8 mouse cellular contexts compared by ENCODE assay signal in genomic region chr11:104441475-104442332, GRCm38 (mm10). TPM values are rescaled to one million over a fixed set of nuclear protein-coding genes. Genes with fewer than 3 reads are reported as not detected.
A peak's percentile ranks its signal among the peaks of the same experiment; 100 is the strongest.
DNase-seq lines count a peak whose midpoint lies in the region; ATAC-seq lines count a peak whose summit lies in the region.

No protein-coding gene starts in this region.

- H3K4me3 ChIP-seq in hindbrain, embryonic 16.5 days (ENCODE audit: low read length) = peak overlapping the region; percentile 86

- peak overlapping the region; percentile 85 for H3K4me2 ChIP-seq in hindbrain, embryonic 16.5 days (ENCODE audit: low read length)

- DNase-seq in R1 (ENCODE audit: low read depth, low spot score) = peak; percentile 81
- peak; percentile 32 to 69 for DNase-seq in cerebellum, postnatal 4 days (ENCODE audit: low spot score in 2 of 2)
- DNase-seq in gastrocnemius, adult 18-20 months (ENCODE audit: low spot score) = peak; percentile 72
- peak; percentile 64 to 75 for DNase-seq in left cerebral cortex, adult 18-20 months (ENCODE audit: low spot score in 2 of 2)
- DNase-seq in lung, postnatal 4 days = peak; percentile 79 to 89
- DNase-seq in retina, postnatal 7 days (ENCODE audit: low read depth, low spot score) = peak; percentile 84
- DNase-seq in urinary bladder, adult 18-20 months (ENCODE audit: low spot score in 2 of 2) = peak; percentile 59 to 61

- peak overlapping the region; percentile 100 for H3K27ac ChIP-seq in hindbrain, embryonic 16.5 days (ENCODE audit: low read depth, low read length)

- H3K36me3 ChIP-seq in hindbrain, embryonic 16.5 days (ENCODE audit: control insufficient read depth, insufficient read depth, low read length) = no peaks in the 10 kb centered on the region

- H3K27me3 ChIP-seq in hindbrain, embryonic 16.5 days (replicated peaks; ENCODE audit: control insufficient read depth, insufficient read depth, low read length) = no peaks in the 10 kb centered on the region

- peak; percentile 56 for ATAC-seq in hindbrain, embryonic 16.5 days

- peak overlapping the region; percentile 99 for H3K9ac ChIP-seq in hindbrain, embryonic 16.5 days (ENCODE audit: low read depth, low read length)

- under 1% methylated on average over 67 of the region's 92 CpGs for WGBS in hindbrain, embryonic 16.5 days

- peaks cover 8% of the 10 kb centered on the region for H3K4me1 ChIP-seq in hindbrain, embryonic 16.5 days (ENCODE audit: control insufficient read depth, insufficient read depth, low read depth, low read length)

- no peaks in the 10 kb centered on the region for H3K9me3 ChIP-seq in hindbrain, embryonic 16.5 days (ENCODE audit: control insufficient read depth, low read length)

RNA-seq across cellular contexts. Expression of gene Kansl1, which starts 27.0 kb away (rescaled TPM):
- 10 to 100 TPM; 21.2 to 22.0 TPM for total RNA-seq in gastrocnemius, adult 18-20 months (2021)
- 22.2 and 26.3 TPM in 2 replicates for polyA plus RNA-seq in hindbrain, embryonic 16.5 days (2015; fragmentation: Nextera tagmentation; extraction: Ambion mirVana)
- total RNA-seq in left cerebral cortex, adult 18-20 months (2021) = 10 to 100 TPM; 76.1 to 79.7 TPM

Comparison
In these comparisons a context has a peak if more than half of its experiments do, and no peak if none do; other contexts are left out.
1. Peak in every context shown above with its lines: DNase-seq, ATAC-seq, H3K4me3 ChIP-seq and H3K27ac ChIP-seq.